Mouse (Mus musculus) left cerebral cortex, adult 2 months (tissue): ENCODE results near the gene Ssbp3. TPM values are rescaled to one million over a fixed set of nuclear protein-coding genes. Genes with fewer than 3 reads are reported as not detected.

ENCODE experiments used
- DNase-seq, 2 experiments: peaks; one replicate each; pipeline ENCODE4 v3.0.0; 2021 to 2022; ENCODE audit warnings: low spot score in 2 of 2, mixed read lengths in 1 of 2; ENCODE audit errors: extremely low spot score in 1 of 2
- H3K27ac ChIP-seq: fragments of 200-600 bp; 2 replicates; pipeline ENCODE4 v1.8.1; 2022
- H3K4me3 ChIP-seq: fragments of 200-600 bp; 2 replicates; pipeline ENCODE4 v1.8.1; 2022
- CTCF ChIP-seq: fragments of 200-600 bp; IDR thresholded peaks from 2 replicates; pipeline ENCODE4 v1.8.1; 2022; ENCODE audit warnings: antibody characterized with exemption, mild to moderate bottlenecking, moderate library complexity
- intact Hi-C: fragments of 180-260 bp; cut with DNase I; formaldehyde crosslinking; loops from one replicate; pipeline ENCODE4 v1.15.1; 2025
- total RNA-seq, 2 experiments: library from RNA; stranded (reverse); gene quantifications; 2 replicates each; pipeline ENCODE4 v1.2.3; 2021

The Ssbp3 gene
- total RNA-seq, 2 experiments from 2014 or later, result 181 to 187 TPM

GRCm38 (mm10) chr4:106970786-106971185, 60.3 kb downstream of the Ssbp3 start:
- H3K27ac ChIP-seq, result no peak overlapping the region

GRCm38 (mm10) chr4:106972061-106972460, 61.6 kb downstream of the Ssbp3 start:
- intact Hi-C loops, result no loop called here
- no peak overlapping the region for H3K27ac ChIP-seq
- TF ChIP-seq CTCF, result no peak
- no peak overlapping the region for H3K4me3 ChIP-seq
- no peak for DNase-seq

More at GRCm38 (mm10) chr4:106970786-106971185, 60.3 kb downstream of the Ssbp3 start:
- H3K4me3 ChIP-seq, result no peak overlapping the region
- intact Hi-C loops, result no loop called here
- DNase-seq, result no peak
- TF ChIP-seq CTCF, result no peak

- no peak for DNase-seq
- intact Hi-C loops, result no loop called here
- Histone ChIP-seq H3K4me3 (no peak overlapping the region), H3K27ac (no peak overlapping the region)
- TF ChIP-seq CTCF, result no peak
Measured at GRCm38 (mm10) chr4:106972461-106973384, 62.2 kb downstream of the Ssbp3 start.

GRCm38 (mm10) chr4:106975324-106975723, 64.8 kb downstream of the Ssbp3 start:
- intact Hi-C loops, result no loop called here
- DNase-seq, result no peak
- no peak for TF ChIP-seq CTCF
- H3K27ac ChIP-seq, result no peak overlapping the region
- no peak overlapping the region for H3K4me3 ChIP-seq

GRCm38 (mm10) chr4:106975890-106976289, 65.4 kb downstream of the Ssbp3 start:
- intact Hi-C loops, result no loop called here
- H3K4me3 ChIP-seq, result no peak overlapping the region
- DNase-seq, result no peak
- no peak for TF ChIP-seq CTCF
- no peak overlapping the region for H3K27ac ChIP-seq

GRCm38 (mm10) chr4:106976576-106976975, 66.1 kb downstream of the Ssbp3 start:
- no peak for TF ChIP-seq CTCF
- no peak overlapping the region for H3K4me3 ChIP-seq
- no peak for DNase-seq
- no peak overlapping the region; the same call in 1 of the 2 replicates for H3K27ac ChIP-seq
- intact Hi-C loops, result no loop called here

GRCm38 (mm10) chr4:106977218-106977651, 66.7 kb downstream of the Ssbp3 start:
- intact Hi-C loops, result no loop called here
- no peak for DNase-seq
- Histone ChIP-seq H3K27ac (peak overlapping the region; percentile 44), H3K4me3 (no peak overlapping the region)
- TF ChIP-seq CTCF, result no peak

- peak overlapping the region; percentile 50; the same call in 1 of the 2 replicates for H3K27ac ChIP-seq
- no peak for TF ChIP-seq CTCF
- intact Hi-C loops, result no loop called here
- peak in 1 of 2 experiments; percentile 32 for DNase-seq
- no peak overlapping the region for H3K4me3 ChIP-seq
Measured at GRCm38 (mm10) chr4:106978376-106978775, 67.9 kb downstream of the Ssbp3 start.

- no peak for DNase-seq
- Histone ChIP-seq H3K27ac (no peak overlapping the region), H3K4me3 (no peak overlapping the region)
- TF ChIP-seq CTCF, result no peak
- intact Hi-C loops, result no loop called here
Measured at GRCm38 (mm10) chr4:106980669-106981068, 70.2 kb downstream of the Ssbp3 start.

GRCm38 (mm10) chr4:106981385-106982103, 71.0 kb downstream of the Ssbp3 start:
- no peak overlapping the region for H3K4me3 ChIP-seq
- intact Hi-C loops, result no loop called here
- H3K27ac ChIP-seq, result no peak overlapping the region
- DNase-seq, result no peak
- TF ChIP-seq CTCF, result no peak

GRCm38 (mm10) chr4:106982344-106983121, 72.0 kb downstream of the Ssbp3 start:
- TF ChIP-seq CTCF, result no peak
- intact Hi-C loops, result no loop called here

More at GRCm38 (mm10) chr4:106982344-106983121, 72.0 kb downstream of the Ssbp3 start:
- no peak overlapping the region for H3K4me3 ChIP-seq
- no peak for DNase-seq
- H3K27ac ChIP-seq, result no peak overlapping the region
